Mouse (Mus musculus): ENCODE measurements around the gene Csf3r. TPM values are rescaled to one million over a fixed set of nuclear protein-coding genes. Genes with fewer than 3 reads are reported as not detected.

Csf3r gene
- total and polyA plus RNA-seq, 3 experiments = not detected

DNA sequence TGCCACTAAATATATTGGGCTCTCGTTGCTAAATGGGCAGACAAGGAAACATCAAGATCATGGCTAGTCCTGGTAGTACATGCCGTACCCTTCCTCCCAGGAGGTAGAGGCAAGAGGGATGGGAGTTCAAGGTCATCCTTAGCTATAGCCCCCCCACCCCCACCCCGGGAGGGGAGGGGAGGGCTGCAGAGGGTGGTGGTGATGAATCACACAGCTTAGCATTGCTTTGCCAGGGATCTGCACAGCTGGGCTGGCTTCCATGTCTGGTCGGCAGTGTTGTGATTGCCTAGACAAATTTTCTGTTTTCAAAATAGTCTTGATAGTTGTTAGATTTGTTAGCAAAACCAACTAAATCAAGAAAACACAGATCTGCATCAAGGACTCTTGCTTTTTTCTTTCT is 54.9 kb downstream of the Csf3r start:
- in situ Hi-C loops (cut with MboI; ENCODE audit: low pct_ligation_motif_present, low pct_unique_long_range_greater_than_20kb, low sequenced_read_pairs) (loop anchor here (5.0 kb wide), 1 partner anchor 33 kb away; no protein-coding TSS in a partner anchor), dilution Hi-C loops (cut with MboI; ENCODE audit: extremely low pct_ligation_motif_present, extremely low pct_unique_long_range_greater_than_20kb, low sequenced_read_pairs) (no loop called here)
- no peaks in the 10 kb centered on the region for H3K79me2 ChIP-seq (replicated peaks; ENCODE audit: control insufficient read depth, extremely low read depth, insufficient read depth, poor library complexity, severe bottlenecking)
- DNase-seq (ENCODE audit: extremely low read depth) = no peak
- no peak for TF ChIP-seq TCF12 (IDR thresholded peaks at IDR 0.05; ENCODE audit: low read depth, low read length)
- TF ChIP-seq MAFK (IDR thresholded peaks at IDR 0.05; ENCODE audit: insufficient replicate concordance, low read length) = no peak
- no peak for TF ChIP-seq TBP (conservative IDR thresholded peaks at IDR 0.05; ENCODE audit: low read depth, low read length)
- no peak for TF ChIP-seq MXI1 (IDR thresholded peaks at IDR 0.05; ENCODE audit: low read depth, low read length)
- no peak for TF ChIP-seq PAX5 (IDR thresholded peaks at IDR 0.05; ENCODE audit: low read length)
- no peak for TF ChIP-seq ZNF384 (IDR thresholded peaks at IDR 0.05; ENCODE audit: low read depth, low read length)
- TF ChIP-seq CTCF (conservative IDR thresholded peaks at IDR 0.05 in 1 of 2, IDR thresholded peaks at IDR 0.05 in 1 of 2; ENCODE audit: low read depth in 2 of 2, low read length in 2 of 2) = no peak
- TF ChIP-seq CHD1 (IDR thresholded peaks at IDR 0.05; ENCODE audit: low read depth, low read length) = no peak
- no peak for TF ChIP-seq JUND (conservative IDR thresholded peaks at IDR 0.05; ENCODE audit: low read depth, low read length)
- no peak for TF ChIP-seq USF1 (IDR thresholded peaks at IDR 0.05; ENCODE audit: low read depth, low read length)
- TF ChIP-seq KAT2A (IDR thresholded peaks at IDR 0.05; ENCODE audit: insufficient replicate concordance, low read length) = no peak
- TF ChIP-seq GABPA (IDR thresholded peaks at IDR 0.05; ENCODE audit: insufficient replicate concordance, low read depth, low read length) = no peak
- no peak for TF ChIP-seq NRF1 (IDR thresholded peaks at IDR 0.05; ENCODE audit: low read depth, low read length)
- no peak for TF ChIP-seq MAZ (IDR thresholded peaks at IDR 0.05; ENCODE audit: low read depth, low read length)
- TF ChIP-seq SMC3 (IDR thresholded peaks at IDR 0.05; ENCODE audit: low read depth, low read length) = no peak
- TF ChIP-seq ETS1 (conservative IDR thresholded peaks at IDR 0.05; ENCODE audit: low read depth, low read length) = no peak
- TF ChIP-seq UBTF (IDR thresholded peaks at IDR 0.05; ENCODE audit: low read depth, low read length) = no peak
- no peak for TF ChIP-seq RAD21 (IDR thresholded peaks at IDR 0.05; ENCODE audit: low read depth, low read length)
- no peak for TF ChIP-seq ZMIZ1 (IDR thresholded peaks at IDR 0.05; ENCODE audit: low read depth, low read length)
- H3K9ac ChIP-seq (ENCODE audit: insufficient read depth, low read depth) = no peak overlapping the region
- H3K27ac ChIP-seq (ENCODE audit: insufficient read depth, low read depth) = no peak overlapping the region
- H3K4me1 ChIP-seq (ENCODE audit: control insufficient read depth in 1 of 2, insufficient read depth in 2 of 2) = peaks cover 0 to 4% of the 10 kb centered on the region in 2 experiments; a peak in 3 of 4 replicates
- no peaks in the 10 kb centered on the region for H3K36me3 ChIP-seq (replicated peaks in 1 of 2; ENCODE audit: control insufficient read depth in 1 of 2, insufficient read depth in 1 of 2, low read length in 1 of 2)
- no peak overlapping the region for H3K4me3 ChIP-seq (replicated peaks in 1 of 3; ENCODE audit: low read depth in 2 of 3, low read length in 2 of 3, poor library complexity in 1 of 3)
- H3K27me3 ChIP-seq (replicated peaks) = no peaks in the 10 kb centered on the region
- H3K4me2 ChIP-seq (ENCODE audit: insufficient read depth, low read depth, poor library complexity, severe bottlenecking) = no peak overlapping the region
- no peaks in the 10 kb centered on the region for H3K9me3 ChIP-seq (replicated peaks; ENCODE audit: low read length)

DNA sequence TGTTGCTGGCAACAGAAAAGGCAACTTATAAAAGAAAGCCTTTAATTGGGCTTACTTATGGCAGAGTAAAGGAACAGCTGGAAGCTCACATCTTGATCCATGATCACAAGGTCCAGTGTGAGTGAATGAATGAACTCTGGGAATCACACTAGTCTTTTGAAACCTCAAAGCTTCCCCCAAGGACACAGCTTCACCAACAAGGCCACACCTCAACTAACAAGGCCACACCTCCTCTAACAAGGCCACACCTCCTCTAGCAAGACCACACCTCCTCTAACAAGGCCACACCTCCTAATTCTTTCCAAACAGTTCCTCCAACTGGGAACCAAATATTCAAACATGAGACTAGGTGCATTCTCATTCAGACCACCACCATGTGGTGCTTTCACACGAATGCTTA is 57.3 kb downstream of the Csf3r start:
- no peak for TF ChIP-seq HCFC1 (IDR thresholded peaks at IDR 0.05; ENCODE audit: low read depth, low read length)
- TF ChIP-seq MEF2A (IDR thresholded peaks at IDR 0.05; ENCODE audit: borderline replicate concordance, low read depth, low read length) = no peak
- TF ChIP-seq RCOR1 (conservative IDR thresholded peaks at IDR 0.05; ENCODE audit: low read depth, low read length) = no peak
- no peak for TF ChIP-seq POLR2AphosphoS2 (IDR thresholded peaks at IDR 0.05; ENCODE audit: low read depth, low read length)
- no peak for TF ChIP-seq SIN3A (IDR thresholded peaks at IDR 0.05; ENCODE audit: low read length)
- no peak for TF ChIP-seq SMC3 (IDR thresholded peaks at IDR 0.05; ENCODE audit: low read depth, low read length)
- no peak for TF ChIP-seq TBP (conservative IDR thresholded peaks at IDR 0.05; ENCODE audit: low read depth, low read length)
- no peak for TF ChIP-seq NELFE (IDR thresholded peaks at IDR 0.05; ENCODE audit: low read depth, low read length)
- TF ChIP-seq MAZ (IDR thresholded peaks at IDR 0.05; ENCODE audit: low read depth, low read length) = no peak
- Histone ChIP-seq H3K4me1 (ENCODE audit: control insufficient read depth in 1 of 2, insufficient read depth in 2 of 2) (peaks cover 0 to 6% of the 10 kb centered on the region in 2 experiments; a peak in 3 of 4 replicates), H3K4me3 (replicated peaks in 1 of 3; ENCODE audit: low read depth in 2 of 3, low read length in 2 of 3, poor library complexity in 1 of 3) (no peak overlapping the region), H3K4me2 (ENCODE audit: insufficient read depth, low read depth, poor library complexity, severe bottlenecking) (no peak overlapping the region), H3K27me3 (replicated peaks) (no peaks in the 10 kb centered on the region), H3K27ac (ENCODE audit: insufficient read depth, low read depth) (no peak overlapping the region), H3K79me2 (replicated peaks; ENCODE audit: control insufficient read depth, extremely low read depth, insufficient read depth, poor library complexity, severe bottlenecking) (no peaks in the 10 kb centered on the region), H3K9ac (ENCODE audit: insufficient read depth, low read depth) (no peak overlapping the region), H3K9me3 (replicated peaks; ENCODE audit: low read length) (no peaks in the 10 kb centered on the region), H3K36me3 (replicated peaks in 1 of 2; ENCODE audit: control insufficient read depth in 1 of 2, insufficient read depth in 1 of 2, low read length in 1 of 2) (no peaks in the 10 kb centered on the region)
- DNase-seq (ENCODE audit: extremely low read depth) = no peak
- dilution Hi-C loops (cut with MboI; ENCODE audit: extremely low pct_ligation_motif_present, extremely low pct_unique_long_range_greater_than_20kb, low sequenced_read_pairs) (no loop called here), in situ Hi-C loops (cut with MboI; ENCODE audit: low pct_ligation_motif_present, low pct_unique_long_range_greater_than_20kb, low sequenced_read_pairs) (no loop called here)
